Mouse (Mus musculus) intestine, embryonic 15.5 days (tissue): Measurements from ENCODE around the gene Csrnp3. TPM values are rescaled to one million over a fixed set of nuclear protein-coding genes. Genes with fewer than 3 reads are reported as not detected.
A peak's percentile ranks its signal among the peaks of the same experiment; 100 is the strongest.
"Not testable (repeated sequence)": the region's sequence is repeated elsewhere in the genome, so short reads cannot be mapped to it uniquely, and the experiment has no call there.

ENCODE experiments used
- ATAC-seq: fragments of 200-750 bp; cut with Nextera tagmentation; 2 replicates; pipeline ENCODE4 v1.8.0; 2017; ENCODE audit warnings: moderate TSS enrichment, moderate library complexity
- H3K27ac ChIP-seq: fragments of 300-500 bp; sonication (generic); 2 replicates; pipeline ENCODE4 v1.5.1; 2015; ENCODE audit warnings: mild to moderate bottlenecking, inconsistent platforms
- H3K27me3 ChIP-seq: fragments of 300-500 bp; sonication (generic); replicated peaks from 2 replicates; pipeline ENCODE4 v1.6.1; 2015; ENCODE audit warnings: inconsistent platforms
- H3K36me3 ChIP-seq: fragments of 300-500 bp; sonication (generic); 2 replicates; pipeline ENCODE4 v1.6.1; 2015; ENCODE audit warnings: inconsistent platforms
- H3K4me1 ChIP-seq: fragments of 300-500 bp; sonication (generic); replicated peaks from 2 replicates; pipeline ENCODE4 v1.6.1; 2015; ENCODE audit warnings: inconsistent platforms
- H3K4me2 ChIP-seq: fragments of 300-500 bp; sonication (generic); replicated peaks from 2 replicates; pipeline ENCODE4 v1.6.1; 2015; ENCODE audit warnings: mild to moderate bottlenecking, inconsistent platforms
- H3K4me3 ChIP-seq: fragments of 300-500 bp; sonication (generic); replicated peaks from 2 replicates; pipeline ENCODE4 v1.5.1; 2015; ENCODE audit warnings: inconsistent platforms
- H3K9ac ChIP-seq: fragments of 300-500 bp; sonication (generic); 2 replicates; pipeline ENCODE4 v1.6.1; 2015; ENCODE audit warnings: inconsistent platforms
- H3K9me3 ChIP-seq: fragments of 300-500 bp; sonication (generic); 2 replicates; pipeline ENCODE4 v1.6.1; 2016; ENCODE audit warnings: inconsistent platforms
- WGBS: fragments of 180-500 bp; shearing (Covaris S2); methylation state at CpG from one replicate; pipeline ENCODE4 v1.1.7; 2015; 5-methylcytosine and 5-hydroxymethylcytosine counted together
- polyA plus RNA-seq: library from polyadenylated mRNA; unstranded; fragments of >200 nt; fragmentation: Nextera tagmentation; extraction: Ambion mirVana; gene quantifications from 2 replicates; pipeline ENCODE4 v1.2.1, GENCODE M21; 2015

The Csrnp3 gene
- 2.7 and 3.0 TPM in 2 replicates for polyA plus RNA-seq

- Histone ChIP-seq H3K27ac (no peak within 1 kb of the TSS), H3K9me3 (no peaks in the 10 kb centered on the region), H3K9ac (peak within 1 kb of the TSS; percentile 3; the same call in 1 of the 2 replicates), H3K27me3 (no peaks in the 10 kb centered on the region), H3K4me2 (peak within 1 kb of the TSS; percentile 58), H3K36me3 (no peaks in the 10 kb centered on the region), H3K4me3 (peak within 1 kb of the TSS; percentile 37), H3K4me1 (no peaks in the 10 kb centered on the region)
- peak; percentile 90 for ATAC-seq
- 3% methylated on average over 6 of the region's 6 CpGs for WGBS
Measured at GRCm38 (mm10) chr2:65845551-65845950, at the start of gene Csrnp3. Csrnp3 (plus strand) TSS chr2:65845767.

GRCm38 (mm10) chr2:65801054-65801709, 44.4 kb upstream of the Csrnp3 start:
- no peak overlapping the region for H3K9ac ChIP-seq
- no peak overlapping the region for H3K4me3 ChIP-seq
- WGBS: 71% methylated on average over 1 of the region's 1 CpGs
- no peaks in the 10 kb centered on the region for H3K36me3 ChIP-seq
- ATAC-seq: peak; percentile 66; the same call in 1 of the 2 replicates
- H3K27ac ChIP-seq: no peak overlapping the region
- H3K9me3 ChIP-seq: no peaks in the 10 kb centered on the region
- no peaks in the 10 kb centered on the region for H3K27me3 ChIP-seq
- H3K4me1 ChIP-seq: no peaks in the 10 kb centered on the region
- H3K4me2 ChIP-seq: no peak overlapping the region

- no peaks in the 10 kb centered on the region for H3K36me3 ChIP-seq
- H3K27ac ChIP-seq: no peak overlapping the region
- ATAC-seq: no peak
- H3K27me3 ChIP-seq: no peaks in the 10 kb centered on the region
- H3K9me3 ChIP-seq: no peaks in the 10 kb centered on the region
- H3K4me2 ChIP-seq: no peak overlapping the region
- no peak overlapping the region for H3K4me3 ChIP-seq
- no peaks in the 10 kb centered on the region for H3K4me1 ChIP-seq
- no peak overlapping the region for H3K9ac ChIP-seq
- WGBS: 91% methylated on average over 6 of the region's 6 CpGs
Measured at GRCm38 (mm10) chr2:65806556-65806955, 39.0 kb upstream of the Csrnp3 start.

GRCm38 (mm10) chr2:65811203-65811602, 34.4 kb upstream of the Csrnp3 start:
- not testable (repeated sequence) for H3K27me3 ChIP-seq, H3K9ac ChIP-seq, H3K4me2 ChIP-seq, H3K4me1 ChIP-seq, H3K4me3 ChIP-seq, ATAC-seq, H3K36me3 ChIP-seq, H3K27ac ChIP-seq, H3K9me3 ChIP-seq
- 92% methylated on average over 6 of the region's 6 CpGs for WGBS

- peak overlapping the region; percentile 20 for H3K4me3 ChIP-seq
- no peaks in the 10 kb centered on the region for H3K27me3 ChIP-seq
- no peaks in the 10 kb centered on the region for H3K9me3 ChIP-seq
- peak; percentile 49; the same call in 1 of the 2 replicates for ATAC-seq
- no peak overlapping the region for H3K9ac ChIP-seq
- H3K4me1 ChIP-seq: no peaks in the 10 kb centered on the region
- H3K4me2 ChIP-seq: peak overlapping the region; percentile 50
- WGBS: 23% methylated on average over 20 of the region's 20 CpGs
- H3K36me3 ChIP-seq: no peaks in the 10 kb centered on the region
- H3K27ac ChIP-seq: no peak overlapping the region
Measured at GRCm38 (mm10) chr2:65818080-65818796, 27.3 kb upstream of the Csrnp3 start.

- H3K27ac ChIP-seq: no peak overlapping the region
Measured at GRCm38 (mm10) chr2:65820114-65820769, 25.3 kb upstream of the Csrnp3 start.

GRCm38 (mm10) chr2:65826314-65826713, 19.3 kb upstream of the Csrnp3 start:
- 91% methylated on average over 2 of the region's 2 CpGs for WGBS

More at GRCm38 (mm10) chr2:65820114-65820769, 25.3 kb upstream of the Csrnp3 start:
- Histone ChIP-seq H3K9me3 (no peaks in the 10 kb centered on the region), H3K4me1 (no peaks in the 10 kb centered on the region), H3K36me3 (no peaks in the 10 kb centered on the region), H3K4me2 (no peak overlapping the region), H3K4me3 (no peak overlapping the region), H3K27me3 (no peaks in the 10 kb centered on the region), H3K9ac (no peak overlapping the region)
- ATAC-seq: no peak
- 59% methylated on average over 4 of the region's 4 CpGs for WGBS

GRCm38 (mm10) chr2:65826801-65827200, 18.8 kb upstream of the Csrnp3 start:
- WGBS: 67% methylated on average over 6 of the region's 6 CpGs
- Histone ChIP-seq H3K9me3 (no peaks in the 10 kb centered on the region), H3K4me3 (no peak overlapping the region), H3K27ac (no peak overlapping the region), H3K4me1 (no peaks in the 10 kb centered on the region), H3K4me2 (no peak overlapping the region), H3K36me3 (no peaks in the 10 kb centered on the region), H3K27me3 (no peaks in the 10 kb centered on the region), H3K9ac (no peak overlapping the region)
- no peak for ATAC-seq

More at GRCm38 (mm10) chr2:65826314-65826713, 19.3 kb upstream of the Csrnp3 start:
- Histone ChIP-seq H3K27me3 (no peaks in the 10 kb centered on the region), H3K27ac (no peak overlapping the region), H3K4me3 (no peak overlapping the region), H3K4me1 (no peaks in the 10 kb centered on the region), H3K36me3 (no peaks in the 10 kb centered on the region), H3K9me3 (no peaks in the 10 kb centered on the region), H3K9ac (no peak overlapping the region), H3K4me2 (no peak overlapping the region)
- no peak for ATAC-seq

- WGBS: 95% methylated on average over 1 of the region's 1 CpGs
- Histone ChIP-seq H3K36me3 (no peaks in the 10 kb centered on the region), H3K4me1 (no peaks in the 10 kb centered on the region), H3K27me3 (no peaks in the 10 kb centered on the region), H3K9me3 (no peaks in the 10 kb centered on the region), H3K9ac (no peak overlapping the region), H3K27ac (no peak overlapping the region), H3K4me3 (no peak overlapping the region), H3K4me2 (no peak overlapping the region)
- ATAC-seq: no peak
Measured at GRCm38 (mm10) chr2:65828699-65829098, 16.9 kb upstream of the Csrnp3 start.

GRCm38 (mm10) chr2:65832738-65833395, 12.7 kb upstream of the Csrnp3 start:
- Histone ChIP-seq H3K4me3 (no peak overlapping the region), H3K27me3 (no peaks in the 10 kb centered on the region), H3K4me1 (no peaks in the 10 kb centered on the region), H3K9me3 (no peaks in the 10 kb centered on the region), H3K36me3 (no peaks in the 10 kb centered on the region), H3K4me2 (no peak overlapping the region), H3K9ac (no peak overlapping the region), H3K27ac (no peak overlapping the region)
- no peak for ATAC-seq
- WGBS: 82% methylated on average over 11 of the region's 11 CpGs

GRCm38 (mm10) chr2:65833421-65833820, 12.1 kb upstream of the Csrnp3 start:
- 68% methylated on average over 7 of the region's 7 CpGs for WGBS
- H3K27ac ChIP-seq: no peak overlapping the region
- no peaks in the 10 kb centered on the region for H3K36me3 ChIP-seq
- no peak overlapping the region for H3K4me3 ChIP-seq
- H3K4me2 ChIP-seq: no peak overlapping the region
- no peaks in the 10 kb centered on the region for H3K4me1 ChIP-seq
- H3K27me3 ChIP-seq: no peaks in the 10 kb centered on the region
- H3K9ac ChIP-seq: no peak overlapping the region
- no peak for ATAC-seq
- H3K9me3 ChIP-seq: no peaks in the 10 kb centered on the region

- Histone ChIP-seq H3K4me3 (no peak overlapping the region), H3K27me3 (no peaks in the 10 kb centered on the region), H3K27ac (no peak overlapping the region), H3K9me3 (no peaks in the 10 kb centered on the region), H3K4me1 (no peaks in the 10 kb centered on the region), H3K4me2 (no peak overlapping the region), H3K36me3 (no peaks in the 10 kb centered on the region), H3K9ac (no peak overlapping the region)
- no peak for ATAC-seq
- 51% methylated on average over 3 of the region's 3 CpGs for WGBS
Measured at GRCm38 (mm10) chr2:65841606-65842005, 4.0 kb upstream of the Csrnp3 start.
